8 mouse cellular contexts compared by ENCODE assay signal in the genomic region with DNA sequence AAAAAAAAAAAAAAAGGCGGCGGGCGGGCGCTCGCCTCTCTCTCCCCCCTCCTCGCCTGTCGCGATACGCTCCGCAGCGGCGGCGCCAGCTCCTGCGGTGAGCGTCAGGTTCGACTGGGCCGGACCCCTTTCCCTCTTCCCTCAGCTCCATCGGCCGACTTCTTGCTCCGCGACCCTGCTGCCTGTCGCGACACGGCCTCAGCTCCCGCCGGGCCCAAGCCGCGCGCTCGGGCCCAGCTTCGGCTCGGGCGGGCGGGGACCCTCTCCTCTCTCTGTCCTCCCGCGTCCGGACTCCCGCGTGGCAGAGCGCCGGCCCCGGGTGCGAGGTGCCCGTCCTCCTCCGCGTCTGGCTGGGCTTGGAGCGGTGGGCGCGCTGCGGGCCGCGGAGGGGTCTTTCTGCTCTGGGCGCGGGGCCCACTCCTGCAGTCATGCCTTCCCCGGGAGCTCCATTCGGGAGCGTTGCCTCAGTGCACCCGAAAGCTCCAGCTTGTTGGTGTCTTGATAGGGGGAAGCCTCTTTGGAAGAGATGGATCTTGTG. TPM values are rescaled to one million over a fixed set of nuclear protein-coding genes. Genes with fewer than 3 reads are reported as not detected.
DNase-seq lines count a peak whose midpoint lies in the region; ATAC-seq lines count a peak whose summit lies in the region.

No protein-coding gene starts in this region.

- peak overlapping the region; percentile 73 for H3K4me2 ChIP-seq in neural tube, embryonic 11.5 days (ENCODE audit: low read depth)
- H3K4me2 ChIP-seq in hindbrain, embryonic 16.5 days (ENCODE audit: low read length) = peak overlapping the region; percentile 89
- peak overlapping the region; percentile 81 for H3K4me2 ChIP-seq in midbrain, embryonic 14.5 days (ENCODE audit: low read length)

- H3K4me1 ChIP-seq in neural tube, embryonic 11.5 days (ENCODE audit: control insufficient read depth, insufficient read depth, low read length) = peaks cover 21% of the 10 kb centered on the region
- H3K4me1 ChIP-seq in hindbrain, embryonic 16.5 days (ENCODE audit: control insufficient read depth, insufficient read depth, low read depth, low read length) = peaks cover 33% of the 10 kb centered on the region
- H3K4me1 ChIP-seq in midbrain, embryonic 14.5 days (ENCODE audit: control insufficient read depth, insufficient read depth, low read length) = peaks cover 21% of the 10 kb centered on the region

- peak; percentile 69 for DNase-seq in cerebellum, adult 9-10 months
- DNase-seq in cerebellum, adult 11-12 months = no peak
- DNase-seq in neural tube, embryonic 11.5 days (ENCODE audit: low spot score) = no peak
- DNase-seq in neural tube, embryonic 10.5 days (ENCODE audit: extremely low spot score, low spot score) = no peak
- no peak for DNase-seq in midbrain, embryonic 14.5 days
- DNase-seq in gastrocnemius, postnatal 14 days = no peak
- no peak for DNase-seq in kidney, postnatal 4 days

- H3K9ac ChIP-seq in neural tube, embryonic 11.5 days (ENCODE audit: low read length) = peak overlapping the region; percentile 98
- peak overlapping the region; percentile 96 for H3K9ac ChIP-seq in hindbrain, embryonic 16.5 days (ENCODE audit: low read depth, low read length)
- peak overlapping the region; percentile 94 for H3K9ac ChIP-seq in midbrain, embryonic 14.5 days (replicated peaks; ENCODE audit: low read length)

- ATAC-seq in neural tube, embryonic 11.5 days (ENCODE audit: insufficient read depth, low FRiP score, low TSS enrichment) = peak; percentile 1; the same call in 1 of the 2 replicates
- ATAC-seq in hindbrain, embryonic 16.5 days = no peak; the same call in 1 of the 2 replicates
- no peak for ATAC-seq in midbrain, embryonic 14.5 days (ENCODE audit: low FRiP score, low TSS enrichment)

- H3K27me3 ChIP-seq in neural tube, embryonic 11.5 days (ENCODE audit: control insufficient read depth, insufficient read depth, low read length) = no peaks in the 10 kb centered on the region
- no peaks in the 10 kb centered on the region for H3K27me3 ChIP-seq in hindbrain, embryonic 16.5 days (replicated peaks; ENCODE audit: control insufficient read depth, insufficient read depth, low read length)
- no peaks in the 10 kb centered on the region for H3K27me3 ChIP-seq in midbrain, embryonic 14.5 days (ENCODE audit: control insufficient read depth, insufficient read depth, low read length)

- H3K4me3 ChIP-seq in neural tube, embryonic 11.5 days (ENCODE audit: low read depth, low read length) = peak overlapping the region; percentile 100
- peak overlapping the region; percentile 92 for H3K4me3 ChIP-seq in hindbrain, embryonic 16.5 days (ENCODE audit: low read length)
- peak overlapping the region; percentile 90 for H3K4me3 ChIP-seq in midbrain, embryonic 14.5 days (replicated peaks; ENCODE audit: low read depth, low read length)

- H3K9me3 ChIP-seq in neural tube, embryonic 11.5 days (ENCODE audit: control insufficient read depth, low read length) = 0 out of 2 replicates have a peak, but pooled peaks cover 3% of the 10 kb centered on the region
- no peaks in the 10 kb centered on the region for H3K9me3 ChIP-seq in hindbrain, embryonic 16.5 days (ENCODE audit: control insufficient read depth, low read length)
- H3K9me3 ChIP-seq in midbrain, embryonic 14.5 days (ENCODE audit: control insufficient read depth, low read length) = no peaks in the 10 kb centered on the region

- H3K27ac ChIP-seq in neural tube, embryonic 11.5 days (ENCODE audit: low read depth, low read length) = peak overlapping the region; percentile 97
- H3K27ac ChIP-seq in hindbrain, embryonic 16.5 days (ENCODE audit: low read depth, low read length) = peak overlapping the region; percentile 96
- peak overlapping the region; percentile 96 for H3K27ac ChIP-seq in midbrain, embryonic 14.5 days (replicated peaks; ENCODE audit: low read depth, low read length)

- WGBS in neural tube, embryonic 11.5 days = under 1% methylated on average over 40 of the region's 58 CpGs
- under 1% methylated on average over 52 of the region's 58 CpGs for WGBS in hindbrain, embryonic 16.5 days
- 1% methylated on average over 53 of the region's 58 CpGs for WGBS in midbrain, embryonic 14.5 days

- peaks cover 10% of the 10 kb centered on the region for H3K36me3 ChIP-seq in neural tube, embryonic 11.5 days (ENCODE audit: control insufficient read depth, insufficient read depth, low read length)
- H3K36me3 ChIP-seq in hindbrain, embryonic 16.5 days (ENCODE audit: control insufficient read depth, insufficient read depth, low read length) = peaks cover 13% of the 10 kb centered on the region
- H3K36me3 ChIP-seq in midbrain, embryonic 14.5 days (ENCODE audit: control insufficient read depth, insufficient read depth, low read length) = peaks cover 17% of the 10 kb centered on the region

- intact Hi-C loops in gastrocnemius, postnatal 14 days (cut with DNase I; ENCODE audit: low total_unique reads) = no loop called here

RNA-seq across cellular contexts. Expression of a gene that starts 0.5 kb away (rescaled TPM):
- 74.7 and 75.4 TPM in 2 replicates for polyA plus RNA-seq in neural tube, embryonic 11.5 days (2014; fragmentation: Nextera tagmentation; extraction: Ambion mirVana)
- polyA plus RNA-seq in hindbrain, embryonic 16.5 days (2015; fragmentation: Nextera tagmentation; extraction: Ambion mirVana) = 30.0 and 43.1 TPM in 2 replicates
- 36.6 and 51.2 TPM in 2 replicates for polyA plus RNA-seq in midbrain, embryonic 14.5 days (2014; fragmentation: Nextera tagmentation; extraction: Ambion mirVana)
- 10 to 100 TPM; 18.0 to 22.3 TPM for total RNA-seq in gastrocnemius, postnatal 14 days (2021)

RNA-seq across cellular contexts. Expression of a gene that starts 15.8 kb away (rescaled TPM):
- polyA plus RNA-seq in neural tube, embryonic 11.5 days (2014; fragmentation: Nextera tagmentation; extraction: Ambion mirVana) = 141 and 147 TPM in 2 replicates
- polyA plus RNA-seq in hindbrain, embryonic 16.5 days (2015; fragmentation: Nextera tagmentation; extraction: Ambion mirVana) = 84.2 and 88.8 TPM in 2 replicates
- 71.0 and 82.7 TPM in 2 replicates for polyA plus RNA-seq in midbrain, embryonic 14.5 days (2014; fragmentation: Nextera tagmentation; extraction: Ambion mirVana)
- 10 to 100 TPM; 24.7 to 27.4 TPM for total RNA-seq in gastrocnemius, postnatal 14 days (2021)

RNA-seq across cellular contexts. Expression of a gene that starts 15.8 kb away (rescaled TPM):
- 35.7 and 36.7 TPM in 2 replicates for polyA plus RNA-seq in neural tube, embryonic 11.5 days (2014; fragmentation: Nextera tagmentation; extraction: Ambion mirVana)
- polyA plus RNA-seq in hindbrain, embryonic 16.5 days (2015; fragmentation: Nextera tagmentation; extraction: Ambion mirVana) = 36.3 and 39.6 TPM in 2 replicates
- 30.4 and 38.5 TPM in 2 replicates for polyA plus RNA-seq in midbrain, embryonic 14.5 days (2014; fragmentation: Nextera tagmentation; extraction: Ambion mirVana)
- total RNA-seq in gastrocnemius, postnatal 14 days (2021) = 10 to 100 TPM; 11.5 to 14.6 TPM

RNA-seq across cellular contexts. Expression of a gene that starts 20.1 kb away (rescaled TPM):
- 16.9 and 18.2 TPM in 2 replicates for polyA plus RNA-seq in neural tube, embryonic 11.5 days (2014; fragmentation: Nextera tagmentation; extraction: Ambion mirVana)
- polyA plus RNA-seq in hindbrain, embryonic 16.5 days (2015; fragmentation: Nextera tagmentation; extraction: Ambion mirVana) = 13.2 and 13.4 TPM in 2 replicates
- 10.6 TPM in 2 replicates for polyA plus RNA-seq in midbrain, embryonic 14.5 days (2014; fragmentation: Nextera tagmentation; extraction: Ambion mirVana)
- total RNA-seq in gastrocnemius, postnatal 14 days (2021) = 1 to 10 TPM; 4.8 to 5.6 TPM

RNA-seq across cellular contexts. Expression of a gene that starts 28.4 kb away (rescaled TPM):
- polyA plus RNA-seq in neural tube, embryonic 11.5 days (2014; fragmentation: Nextera tagmentation; extraction: Ambion mirVana) = 417 and 419 TPM in 2 replicates
- 461 and 526 TPM in 2 replicates for polyA plus RNA-seq in hindbrain, embryonic 16.5 days (2015; fragmentation: Nextera tagmentation; extraction: Ambion mirVana)
- polyA plus RNA-seq in midbrain, embryonic 14.5 days (2014; fragmentation: Nextera tagmentation; extraction: Ambion mirVana) = 432 and 586 TPM in 2 replicates
- total RNA-seq in gastrocnemius, postnatal 14 days (2021) = 100 to 1,000 TPM; 731 to 849 TPM
